Mouse (Mus musculus): ENCODE results near the gene Esrrg. TPM values are rescaled to one million over a fixed set of nuclear protein-coding genes. Genes with fewer than 3 reads are reported as not detected.

The Esrrg gene
- polyA plus RNA-seq, 1 experiment, result 42.5 TPM

- TF ChIP-seq CTCF (IDR thresholded peaks at IDR 0.05; ENCODE audit: borderline replicate concordance, insufficient read depth, low read depth, low read length) (no peak), POLR2A (IDR thresholded peaks at IDR 0.05; ENCODE audit: borderline replicate concordance, insufficient read depth, low read length) (no peak)
- no peak for DNase-seq
- WGBS, result 89% methylated on average over 3 of the region's 3 CpGs
- H3K4me3 ChIP-seq (replicated peaks; ENCODE audit: insufficient read depth, low read depth, low read length), result no peak overlapping the region
- no peaks in the 10 kb centered on the region for H3K27me3 ChIP-seq (ENCODE audit: control insufficient read depth, insufficient read depth, low read length)
- no peak overlapping the region for H3K27ac ChIP-seq (ENCODE audit: insufficient read depth, low read length)
- peaks cover 6% of the 10 kb centered on the region; the same call in 1 of the 2 replicates for H3K4me1 ChIP-seq (ENCODE audit: control insufficient read depth, insufficient read depth, low read length)
Measured at GRCm38 (mm10) chr1:188103179-188103578, 494.6 kb downstream of the Esrrg start.

GRCm38 (mm10) chr1:188105516-188105915 is 496.9 kb downstream of the Esrrg start:
- no peaks in the 10 kb centered on the region for H3K27me3 ChIP-seq (ENCODE audit: control insufficient read depth, insufficient read depth, low read length)
- peaks cover 4% of the 10 kb centered on the region; the same call in 1 of the 2 replicates for H3K4me1 ChIP-seq (ENCODE audit: control insufficient read depth, insufficient read depth, low read length)
- no peak for DNase-seq
- no peak overlapping the region for H3K4me3 ChIP-seq (replicated peaks; ENCODE audit: insufficient read depth, low read depth, low read length)
- WGBS, result 40% methylated on average over 4 of the region's 4 CpGs
- TF ChIP-seq POLR2A (IDR thresholded peaks at IDR 0.05; ENCODE audit: borderline replicate concordance, insufficient read depth, low read length) (no peak), CTCF (IDR thresholded peaks at IDR 0.05; ENCODE audit: borderline replicate concordance, insufficient read depth, low read depth, low read length) (no peak)
- H3K27ac ChIP-seq (ENCODE audit: insufficient read depth, low read length), result no peak overlapping the region

GRCm38 (mm10) chr1:188107946-188108345 is 499.4 kb downstream of the Esrrg start:
- Histone ChIP-seq H3K27ac (ENCODE audit: insufficient read depth, low read length) (no peak overlapping the region), H3K27me3 (ENCODE audit: control insufficient read depth, insufficient read depth, low read length) (no peaks in the 10 kb centered on the region), H3K4me1 (ENCODE audit: control insufficient read depth, insufficient read depth, low read length) (peaks cover 4% of the 10 kb centered on the region; the same call in 1 of the 2 replicates), H3K4me3 (replicated peaks; ENCODE audit: insufficient read depth, low read depth, low read length) (no peak overlapping the region)
- TF ChIP-seq POLR2A (IDR thresholded peaks at IDR 0.05; ENCODE audit: borderline replicate concordance, insufficient read depth, low read length), result no peak
- no peak for TF ChIP-seq CTCF (IDR thresholded peaks at IDR 0.05; ENCODE audit: borderline replicate concordance, insufficient read depth, low read depth, low read length)
- DNase-seq, result no peak
- WGBS, result 60% methylated on average over 6 of the region's 6 CpGs

GRCm38 (mm10) chr1:188111552-188111951 is 503.0 kb downstream of the Esrrg start:
- H3K4me1 ChIP-seq (ENCODE audit: control insufficient read depth, insufficient read depth, low read length), result no peaks in the 10 kb centered on the region
- no peak for TF ChIP-seq CTCF (IDR thresholded peaks at IDR 0.05; ENCODE audit: borderline replicate concordance, insufficient read depth, low read depth, low read length)
- TF ChIP-seq POLR2A (IDR thresholded peaks at IDR 0.05; ENCODE audit: borderline replicate concordance, insufficient read depth, low read length), result no peak
- H3K27ac ChIP-seq (ENCODE audit: insufficient read depth, low read length), result no peak overlapping the region
- DNase-seq, result no peak
- 74% methylated on average over 3 of the region's 3 CpGs for WGBS
- H3K4me3 ChIP-seq (replicated peaks; ENCODE audit: insufficient read depth, low read depth, low read length), result no peak overlapping the region
- H3K27me3 ChIP-seq (ENCODE audit: control insufficient read depth, insufficient read depth, low read length), result no peaks in the 10 kb centered on the region

GRCm38 (mm10) chr1:188113240-188113639 is 504.6 kb downstream of the Esrrg start:
- no peak for TF ChIP-seq POLR2A (IDR thresholded peaks at IDR 0.05; ENCODE audit: borderline replicate concordance, insufficient read depth, low read length)
- TF ChIP-seq CTCF (IDR thresholded peaks at IDR 0.05; ENCODE audit: borderline replicate concordance, insufficient read depth, low read depth, low read length), result no peak
- WGBS, result 92% methylated on average over 3 of the region's 3 CpGs
- Histone ChIP-seq H3K27me3 (ENCODE audit: control insufficient read depth, insufficient read depth, low read length) (no peaks in the 10 kb centered on the region), H3K27ac (ENCODE audit: insufficient read depth, low read length) (no peak overlapping the region), H3K4me3 (replicated peaks; ENCODE audit: insufficient read depth, low read depth, low read length) (no peak overlapping the region), H3K4me1 (ENCODE audit: control insufficient read depth, insufficient read depth, low read length) (no peaks in the 10 kb centered on the region)
- DNase-seq, result no peak

GRCm38 (mm10) chr1:188118125-188118524 is 509.5 kb downstream of the Esrrg start:
- WGBS, result 41% methylated on average over 3 of the region's 3 CpGs
- H3K27me3 ChIP-seq (ENCODE audit: control insufficient read depth, insufficient read depth, low read length), result no peaks in the 10 kb centered on the region

GRCm38 (mm10) chr1:188119806-188120205 is 511.2 kb downstream of the Esrrg start:
- 87% methylated on average over 8 of the region's 8 CpGs for WGBS
- H3K4me3 ChIP-seq (replicated peaks; ENCODE audit: insufficient read depth, low read depth, low read length), result no peak overlapping the region
- no peaks in the 10 kb centered on the region for H3K4me1 ChIP-seq (ENCODE audit: control insufficient read depth, insufficient read depth, low read length)
- no peak overlapping the region for H3K27ac ChIP-seq (ENCODE audit: insufficient read depth, low read length)
- no peaks in the 10 kb centered on the region for H3K27me3 ChIP-seq (ENCODE audit: control insufficient read depth, insufficient read depth, low read length)
- DNase-seq, result no peak
- TF ChIP-seq CTCF (IDR thresholded peaks at IDR 0.05; ENCODE audit: borderline replicate concordance, insufficient read depth, low read depth, low read length), result no peak
- TF ChIP-seq POLR2A (IDR thresholded peaks at IDR 0.05; ENCODE audit: borderline replicate concordance, insufficient read depth, low read length), result no peak

More at GRCm38 (mm10) chr1:188118125-188118524, 509.5 kb downstream of the Esrrg start:
- H3K4me3 ChIP-seq (replicated peaks; ENCODE audit: insufficient read depth, low read depth, low read length), result no peak overlapping the region
- DNase-seq, result peak in 1 of 2 experiments; percentile 12
- no peak overlapping the region for H3K27ac ChIP-seq (ENCODE audit: insufficient read depth, low read length)
- TF ChIP-seq POLR2A (IDR thresholded peaks at IDR 0.05; ENCODE audit: borderline replicate concordance, insufficient read depth, low read length), result no peak
- TF ChIP-seq CTCF (IDR thresholded peaks at IDR 0.05; ENCODE audit: borderline replicate concordance, insufficient read depth, low read depth, low read length), result no peak
- no peaks in the 10 kb centered on the region for H3K4me1 ChIP-seq (ENCODE audit: control insufficient read depth, insufficient read depth, low read length)

- Histone ChIP-seq H3K27me3 (ENCODE audit: control insufficient read depth, insufficient read depth, low read length) (no peaks in the 10 kb centered on the region), H3K27ac (ENCODE audit: insufficient read depth, low read length) (no peak overlapping the region), H3K4me3 (replicated peaks; ENCODE audit: insufficient read depth, low read depth, low read length) (no peak overlapping the region), H3K4me1 (ENCODE audit: control insufficient read depth, insufficient read depth, low read length) (no peaks in the 10 kb centered on the region)
- TF ChIP-seq POLR2A (IDR thresholded peaks at IDR 0.05; ENCODE audit: borderline replicate concordance, insufficient read depth, low read length), result no peak
- TF ChIP-seq CTCF (IDR thresholded peaks at IDR 0.05; ENCODE audit: borderline replicate concordance, insufficient read depth, low read depth, low read length), result peak; percentile 51; the same call in 1 of the 2 replicates
- DNase-seq, result no peak
- 96% methylated on average over 6 of the region's 6 CpGs for WGBS
Measured at GRCm38 (mm10) chr1:188125521-188126021, 517.0 kb downstream of the Esrrg start.

Data from cerebellum, adult 2 months (tissue).